Mouse (Mus musculus) testis, postnatal 10 days (tissue): ENCODE measurements around the gene Krtap2-4.

Experiments used
- DNase-seq: peaks from one replicate; pipeline ENCODE4 v3.0.0; 2021; ENCODE audit warnings: low spot score

The Krtap2-4 gene

DNA sequence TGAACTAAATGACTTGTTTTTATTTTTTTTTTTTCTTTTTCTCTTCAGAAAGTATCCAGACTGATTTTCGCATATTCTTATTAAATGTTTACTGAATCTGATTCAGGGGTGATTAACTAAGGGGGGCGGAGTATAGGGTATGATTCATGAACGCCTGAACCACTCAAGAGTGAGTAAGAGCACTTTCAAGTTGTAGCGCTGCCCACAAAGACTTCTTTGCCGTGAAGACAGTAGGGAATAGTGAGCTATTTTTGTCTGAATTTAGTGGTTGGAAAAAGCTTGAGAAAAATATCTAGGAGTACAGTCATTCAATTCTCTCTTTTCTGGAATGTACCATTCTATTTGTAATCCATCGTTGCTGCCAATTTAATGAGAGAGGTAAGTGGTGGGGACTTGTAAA is 33.1 kb downstream of the Krtap2-4 start:
- DNase-seq = no peak

DNA sequence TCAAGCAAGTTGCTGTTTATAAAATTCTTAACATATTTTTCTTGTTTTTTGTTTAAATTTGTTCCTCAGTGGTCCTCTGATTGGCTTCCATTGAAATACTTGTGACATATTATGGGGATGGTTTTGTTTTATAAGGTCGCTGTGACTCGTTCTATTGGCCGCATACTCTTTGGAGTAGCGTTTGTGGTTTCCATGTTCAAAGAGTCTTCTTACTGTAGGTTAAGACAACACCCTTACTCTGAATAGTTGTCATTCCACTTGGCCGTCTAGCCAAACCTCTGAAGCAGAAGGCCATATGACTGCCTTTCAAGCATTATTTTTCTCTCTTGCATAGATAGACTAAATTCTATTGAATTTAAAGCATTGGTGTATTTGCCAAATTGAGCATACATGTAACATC is 33.6 kb downstream of the Krtap2-4 start:
- DNase-seq = no peak

DNA sequence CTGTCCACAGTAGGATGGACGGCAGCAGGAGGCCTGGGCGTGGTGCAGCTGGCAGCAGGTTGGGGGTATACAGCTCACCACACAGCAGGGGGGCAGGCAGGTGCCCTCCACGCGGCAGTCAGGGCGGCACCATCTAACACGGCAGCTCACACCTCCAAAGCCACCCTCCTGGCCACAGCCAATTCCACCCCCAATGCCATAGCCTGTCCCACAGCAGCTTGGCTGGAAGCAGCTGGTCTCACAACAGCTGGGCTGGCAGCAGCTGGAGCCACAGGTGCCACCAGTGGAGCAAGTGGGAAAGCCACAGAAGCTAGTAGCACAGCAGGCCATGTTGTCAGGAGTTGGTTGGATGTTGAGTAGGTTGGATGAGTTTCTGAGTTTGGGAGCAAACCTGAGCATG is 34.0 kb downstream of the Krtap2-4 start, which contains the start of gene Krtap1-5:
Krtap1-5 (minus strand) TSS at position 381 of the 400 bp plus-strand sequence.
- DNase-seq = no peak

DNA sequence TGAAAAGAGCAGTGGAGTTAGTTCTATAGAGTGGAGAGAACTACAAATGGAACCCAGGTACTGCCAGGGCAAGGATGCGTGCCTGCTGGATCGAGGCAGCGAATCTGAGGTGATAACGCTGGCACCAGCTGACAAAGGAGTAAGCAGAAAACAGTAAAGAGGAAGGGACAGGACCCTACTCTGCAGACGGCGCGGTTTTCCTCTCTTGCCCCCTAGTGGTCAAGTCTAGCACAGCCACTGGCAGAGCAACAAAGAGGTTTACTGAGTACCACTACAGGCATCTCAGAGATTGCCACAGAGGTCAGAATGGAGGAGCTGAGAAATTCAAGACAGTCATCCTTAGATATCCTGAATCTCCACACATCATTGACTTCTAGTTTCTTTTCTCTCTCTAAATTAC is 40.5 kb downstream of the Krtap2-4 start:
- DNase-seq = peak; percentile 83

DNA sequence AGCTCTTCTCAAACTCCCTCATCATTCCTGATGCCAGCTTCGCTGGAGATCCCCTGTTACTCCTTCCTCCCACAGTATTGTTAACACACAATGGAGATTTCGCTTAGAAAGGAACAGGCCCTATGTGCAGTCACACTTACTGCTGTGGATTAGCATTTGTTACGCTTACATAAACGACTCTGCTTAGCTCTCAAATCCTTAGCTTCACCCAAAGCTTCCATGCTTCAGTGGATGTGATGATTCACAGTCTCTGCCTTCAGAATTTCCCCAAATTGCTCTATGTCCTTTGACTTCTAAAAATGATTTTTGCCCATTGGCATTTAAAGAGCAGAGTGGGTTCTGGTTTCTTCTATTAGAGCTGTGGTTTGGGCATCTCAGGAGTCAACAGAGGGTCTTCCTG is 41.5 kb downstream of the Krtap2-4 start:
- no peak for DNase-seq

DNA sequence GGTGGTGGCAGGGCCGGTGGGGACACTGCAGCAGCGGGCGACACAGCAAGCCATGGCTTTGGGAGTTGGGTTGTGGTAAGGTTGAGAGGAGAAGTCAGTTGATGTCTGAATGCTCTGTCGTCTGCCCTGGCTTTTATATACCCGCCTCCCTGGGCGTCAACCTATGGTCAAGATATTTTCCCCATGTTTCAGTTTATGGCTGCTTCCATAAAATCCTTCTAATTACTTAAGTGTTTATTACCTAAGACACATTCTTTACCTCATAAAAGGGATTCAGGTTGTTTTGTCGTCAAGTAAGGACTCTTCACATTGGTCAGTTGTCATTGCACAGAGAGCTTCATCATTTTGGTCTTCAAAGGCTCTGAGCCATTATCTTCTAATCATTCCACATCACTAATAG is 48.1 kb downstream of the Krtap2-4 start, which contains the start of gene Krtap3-1:
Krtap3-1 (minus strand) TSS at position 101 of the 400 bp plus-strand sequence.
- DNase-seq = no peak
